ENCODE assay signal across 21 mouse cellular contexts in the genomic region with DNA sequence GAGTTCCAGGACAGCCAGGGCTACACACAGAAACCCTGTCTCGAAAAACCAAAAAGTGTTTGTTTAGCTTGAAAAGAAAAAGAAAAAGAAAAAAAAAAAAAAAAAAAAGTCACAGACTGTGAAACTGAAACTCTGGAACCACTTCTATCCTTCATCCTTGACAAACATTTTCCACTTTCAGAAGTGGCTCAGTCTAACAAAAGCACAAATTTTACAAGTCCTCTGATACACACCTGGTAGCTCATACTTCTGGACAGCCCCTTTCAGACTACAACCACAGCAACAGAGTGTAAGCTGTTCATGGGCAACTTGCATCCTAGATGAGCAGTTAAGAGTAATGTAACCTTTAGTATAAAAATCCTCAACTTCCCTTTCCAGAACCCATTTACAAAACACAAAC. TPM values are rescaled to one million over a fixed set of nuclear protein-coding genes. Genes with fewer than 3 reads are reported as not detected.
DNase-seq lines count a peak whose midpoint lies in the region; ATAC-seq and TF ChIP-seq lines count a peak whose summit lies in the region.
"Had no signal": no experiment of that assay in that cellular context is flagged by ENCODE, and none has a peak within 500 bp of the region (broad histone marks: within the 10 kb centered on the region; RNA-seq: fewer than 3 reads in every experiment).

No protein-coding gene starts in this region.

- no peak for TF ChIP-seq POLR2A in bone marrow macrophage, adult 2 months (IDR thresholded peaks at IDR 0.05; ENCODE audit: borderline replicate concordance, low read depth, low read length)

- H3K4me1 ChIP-seq in liver, embryonic 11.5 days (replicated peaks; ENCODE audit: control insufficient read depth, insufficient read depth, low read length): peaks cover 12% of the 10 kb centered on the region
- peaks cover 24% of the 10 kb centered on the region for H3K4me1 ChIP-seq in liver, postnatal 0 days (ENCODE audit: insufficient read depth)
- H3K4me1 ChIP-seq in bone marrow macrophage, adult 2 months (ENCODE audit: control insufficient read depth, insufficient read depth, low read length): peaks cover 42% of the 10 kb centered on the region

- no peak for DNase-seq in liver, embryonic 11.5 days (ENCODE audit: low spot score)
- DNase-seq in liver, postnatal 0 days: no peak
- DNase-seq in CD4-positive helper T cell, adult 2 months (ENCODE audit: low read depth, low spot score): peak; percentile 45
- no peak for DNase-seq in kidney, postnatal 36 days
- DNase-seq: adrenal gland, postnatal 25 days; cerebellum, adult 2 months; cerebellum, postnatal 10 days; gastrocnemius, postnatal 10 days; heart, adult 2 months; heart, postnatal 36 days had no signal

- H3K4me2 ChIP-seq in liver, embryonic 11.5 days: peak overlapping the region; percentile 88; the same call in 1 of the 2 replicates
- H3K4me2 ChIP-seq in liver, postnatal 0 days (ENCODE audit: low read depth, low read length): no peak overlapping the region
- H3K4me2 ChIP-seq: forebrain, embryonic 15.5 days; heart, embryonic 12.5 days; hindbrain, embryonic 15.5 days had no signal

- 80% methylated on average over 1 of the region's 1 CpGs for WGBS in liver, embryonic 11.5 days
- 79% methylated on average over 1 of the region's 1 CpGs for WGBS in liver, postnatal 0 days (ENCODE audit: insufficient replicate concordance)

- H3K36me3 ChIP-seq in liver, embryonic 11.5 days (ENCODE audit: control insufficient read depth, insufficient read depth, low read length): no peaks in the 10 kb centered on the region
- peaks cover 4% of the 10 kb centered on the region; the same call in 1 of the 2 replicates for H3K36me3 ChIP-seq in liver, postnatal 0 days (replicated peaks; ENCODE audit: insufficient read depth, low read length)
- H3K36me3 ChIP-seq: forebrain, embryonic 15.5 days; hindbrain, embryonic 15.5 days had no signal

- no peak overlapping the region for H3K9ac ChIP-seq in liver, embryonic 11.5 days (ENCODE audit: low read depth, low read length)
- H3K9ac ChIP-seq in liver, postnatal 0 days (replicated peaks): no peak overlapping the region
- H3K9ac ChIP-seq: forebrain, embryonic 15.5 days; heart, embryonic 12.5 days; hindbrain, embryonic 15.5 days had no signal

- no peak overlapping the region for H3K27ac ChIP-seq in liver, embryonic 11.5 days (ENCODE audit: low read depth, low read length)
- H3K27ac ChIP-seq in liver, postnatal 0 days (ENCODE audit: low read depth): no peak overlapping the region
- H3K27ac ChIP-seq in bone marrow macrophage, adult 2 months (ENCODE audit: insufficient read depth, low read depth, low read length): peak overlapping the region; percentile 6
- H3K27ac ChIP-seq: embryonic facial prominence, embryonic 10.5 days; forebrain, embryonic 10.5 days; forebrain, embryonic 15.5 days; heart, adult 2 months; hindbrain, embryonic 15.5 days had no signal

- no peak for TF ChIP-seq CTCF in liver, postnatal 0 days (IDR thresholded peaks at IDR 0.05; ENCODE audit: low read depth)
- no peak for TF ChIP-seq CTCF in bone marrow macrophage, adult 2 months (IDR thresholded peaks at IDR 0.05; ENCODE audit: low read depth, low read length)

- no peaks in the 10 kb centered on the region for H3K27me3 ChIP-seq in liver, embryonic 11.5 days (replicated peaks; ENCODE audit: control insufficient read depth, insufficient read depth, low read length)
- H3K27me3 ChIP-seq in liver, postnatal 0 days (ENCODE audit: insufficient read depth, low read length): no peaks in the 10 kb centered on the region
- H3K27me3 ChIP-seq: forebrain, embryonic 15.5 days; heart, embryonic 12.5 days; hindbrain, embryonic 15.5 days; Patski had no signal

- H3K9me3 ChIP-seq in liver, embryonic 11.5 days (ENCODE audit: control insufficient read depth, low read length): no peaks in the 10 kb centered on the region
- no peaks in the 10 kb centered on the region for H3K9me3 ChIP-seq in liver, postnatal 0 days (ENCODE audit: low read length)
- H3K9me3 ChIP-seq: embryonic facial prominence, embryonic 10.5 days; forebrain, embryonic 10.5 days; forebrain, embryonic 15.5 days; heart, embryonic 12.5 days; hindbrain, embryonic 15.5 days had no signal

- no peak overlapping the region for H3K4me3 ChIP-seq in liver, embryonic 11.5 days (ENCODE audit: low read depth, low read length)
- H3K4me3 ChIP-seq in liver, postnatal 0 days (ENCODE audit: low read depth, low read length): no peak overlapping the region
- no peak overlapping the region for H3K4me3 ChIP-seq in bone marrow macrophage, adult 2 months (ENCODE audit: insufficient read depth, low read length)
- H3K4me3 ChIP-seq: embryonic facial prominence, embryonic 10.5 days; forebrain, embryonic 10.5 days; forebrain, embryonic 15.5 days; heart, adult 2 months; heart, embryonic 12.5 days; hindbrain, embryonic 15.5 days had no signal

- no peak for TF ChIP-seq EP300 in liver, postnatal 0 days (IDR thresholded peaks at IDR 0.05; ENCODE audit: low read depth)

- ATAC-seq in liver, embryonic 11.5 days (replicated peaks; ENCODE audit: low FRiP score): no peak
- no peak for ATAC-seq in liver, postnatal 0 days
- ATAC-seq in erythroid progenitor cell, adult 5-6 weeks (replicated peaks; ENCODE audit: low FRiP score, poor library complexity, severe bottlenecking): no peak
- ATAC-seq: activated CD4-positive, CD25-positive, alpha-beta regulatory T cell, adult 4 months; CD4-positive, CD25-positive, alpha-beta regulatory T cell, adult 4 months; forebrain, embryonic 15.5 days; inflammation-experienced regulatory T-cells, adult 6 months; Patski had no signal

RNA-seq across cellular contexts. Expression of a gene that starts 2.1 kb away (rescaled TPM):
- 75.0 and 81.9 TPM in 2 replicates for polyA plus RNA-seq in liver, embryonic 11.5 days (2014; fragmentation: Nextera tagmentation; extraction: Ambion mirVana)
- 14.9 and 18.8 TPM in 2 replicates for polyA plus RNA-seq in liver, postnatal 0 days (2015; fragmentation: Nextera tagmentation; extraction: Ambion mirVana)
- 66.2 and 79.1 TPM in 2 replicates for polyA plus RNA-seq in bone marrow macrophage, adult 2 months (2012; ENCODE audit: insufficient read depth, insufficient read length, missing spikeins)
- total RNA-seq in erythroid progenitor cell, adult 5-6 weeks (2015; ENCODE audit: low replicate concordance): 15.9 and 36.4 TPM in 2 replicates
- 22.2 and 43.4 TPM in 2 replicates for total RNA-seq in erythroid progenitor cell, adult 5-6 weeks (2017; ENCODE audit: low replicate concordance)

RNA-seq across cellular contexts. Expression of a gene that starts 5.9 kb away (rescaled TPM):
- 74.2 and 76.5 TPM in 2 replicates for polyA plus RNA-seq in liver, embryonic 11.5 days (2014; fragmentation: Nextera tagmentation; extraction: Ambion mirVana)
- polyA plus RNA-seq in liver, postnatal 0 days (2015; fragmentation: Nextera tagmentation; extraction: Ambion mirVana): 17.2 TPM in 2 replicates
- 248 and 266 TPM in 2 replicates for polyA plus RNA-seq in bone marrow macrophage, adult 2 months (2012; ENCODE audit: insufficient read depth, insufficient read length, missing spikeins)
- total RNA-seq in erythroid progenitor cell, adult 5-6 weeks (2015; ENCODE audit: low replicate concordance): 41.1 and 46.5 TPM in 2 replicates
- total RNA-seq in erythroid progenitor cell, adult 5-6 weeks (2017; ENCODE audit: low replicate concordance): 50.7 and 91.2 TPM in 2 replicates

RNA-seq across cellular contexts. Expression of a gene that starts 47.7 kb away (rescaled TPM):
- 30.6 and 31.2 TPM in 2 replicates for polyA plus RNA-seq in liver, embryonic 11.5 days (2014; fragmentation: Nextera tagmentation; extraction: Ambion mirVana)
- polyA plus RNA-seq in liver, postnatal 0 days (2015; fragmentation: Nextera tagmentation; extraction: Ambion mirVana): 7.9 and 9.0 TPM in 2 replicates
- 9.5 and 10.3 TPM in 2 replicates for polyA plus RNA-seq in bone marrow macrophage, adult 2 months (2012; ENCODE audit: insufficient read depth, insufficient read length, missing spikeins)
- 2.5 and 16.9 TPM in 2 replicates for total RNA-seq in erythroid progenitor cell, adult 5-6 weeks (2015; ENCODE audit: low replicate concordance)
- 8.4 and 11.9 TPM in 2 replicates for total RNA-seq in erythroid progenitor cell, adult 5-6 weeks (2017; ENCODE audit: low replicate concordance)

RNA-seq across cellular contexts. Expression of a gene that starts 47.8 kb away (rescaled TPM):
- 17.2 and 24.2 TPM in 2 replicates for polyA plus RNA-seq in liver, embryonic 11.5 days (2014; fragmentation: Nextera tagmentation; extraction: Ambion mirVana)
- 9.6 and 10.0 TPM in 2 replicates for polyA plus RNA-seq in liver, postnatal 0 days (2015; fragmentation: Nextera tagmentation; extraction: Ambion mirVana)
- polyA plus RNA-seq in bone marrow macrophage, adult 2 months (2012; ENCODE audit: insufficient read depth, insufficient read length, missing spikeins): 17.5 and 18.3 TPM in 2 replicates
- total RNA-seq in erythroid progenitor cell, adult 5-6 weeks (2015; ENCODE audit: low replicate concordance): 10.5 and 33.9 TPM in 2 replicates
- 12.3 and 30.9 TPM in 2 replicates for total RNA-seq in erythroid progenitor cell, adult 5-6 weeks (2017; ENCODE audit: low replicate concordance)
